Mouse (Mus musculus): ENCODE measurements around the gene Dpy19l3. TPM values are rescaled to one million over a fixed set of nuclear protein-coding genes. Genes with fewer than 3 reads are reported as not detected.

Gene Dpy19l3
- polyA plus RNA-seq, 1 experiment from 2014 or later: 31.9 TPM

- no peak overlapping the region for H3K4me2 ChIP-seq
- ATAC-seq (ENCODE audit: low read depth): no peak
- no peak overlapping the region for H3K9ac ChIP-seq
- 79% methylated on average over 6 of the region's 6 CpGs for WGBS
- H3K4me3 ChIP-seq: no peak overlapping the region
- no peaks in the 10 kb centered on the region for H3K36me3 ChIP-seq
- H3K9me3 ChIP-seq: no peaks in the 10 kb centered on the region
- H3K27ac ChIP-seq (replicated peaks): no peak overlapping the region
- peaks cover 24% of the 10 kb centered on the region for H3K4me1 ChIP-seq (replicated peaks)
- H3K27me3 ChIP-seq: no peaks in the 10 kb centered on the region
Measured at GRCm38 (mm10) chr7:35683409-35684122, 70.7 kb downstream of the Dpy19l3 start.

GRCm38 (mm10) chr7:35681559-35681958 is 72.7 kb downstream of the Dpy19l3 start:
- Histone ChIP-seq H3K4me1 (replicated peaks) (peaks cover 8% of the 10 kb centered on the region), H3K27ac (replicated peaks) (no peak overlapping the region), H3K4me2 (no peak overlapping the region), H3K27me3 (no peaks in the 10 kb centered on the region), H3K9me3 (no peaks in the 10 kb centered on the region), H3K36me3 (no peaks in the 10 kb centered on the region), H3K4me3 (no peak overlapping the region), H3K9ac (no peak overlapping the region)
- no peak for ATAC-seq (ENCODE audit: low read depth)
- WGBS: 78% methylated on average over 3 of the region's 3 CpGs

- Histone ChIP-seq H3K9me3 (no peaks in the 10 kb centered on the region), H3K27ac (replicated peaks) (no peak overlapping the region), H3K4me1 (replicated peaks) (no peaks in the 10 kb centered on the region), H3K4me2 (no peak overlapping the region), H3K36me3 (no peaks in the 10 kb centered on the region), H3K9ac (no peak overlapping the region), H3K27me3 (no peaks in the 10 kb centered on the region), H3K4me3 (no peak overlapping the region)
- ATAC-seq (ENCODE audit: low read depth): no peak
- WGBS: 75% methylated on average over 4 of the region's 4 CpGs
Measured at GRCm38 (mm10) chr7:35678976-35679375, 75.3 kb downstream of the Dpy19l3 start.

GRCm38 (mm10) chr7:35668066-35669041 is 85.9 kb downstream of the Dpy19l3 start:
- ATAC-seq (ENCODE audit: low read depth): peak; percentile 76

GRCm38 (mm10) chr7:35663790-35664376 is 90.4 kb downstream of the Dpy19l3 start:
- no peaks in the 10 kb centered on the region for H3K27me3 ChIP-seq
- peaks cover 21% of the 10 kb centered on the region for H3K4me1 ChIP-seq (replicated peaks)
- H3K4me3 ChIP-seq: no peak overlapping the region
- no peak overlapping the region for H3K9ac ChIP-seq
- H3K4me2 ChIP-seq: no peak overlapping the region
- no peak for ATAC-seq (ENCODE audit: low read depth)
- H3K9me3 ChIP-seq: no peaks in the 10 kb centered on the region
- H3K27ac ChIP-seq (replicated peaks): no peak overlapping the region
- WGBS: 46% methylated on average over 16 of the region's 16 CpGs
- H3K36me3 ChIP-seq: no peaks in the 10 kb centered on the region

More at GRCm38 (mm10) chr7:35668066-35669041, 85.9 kb downstream of the Dpy19l3 start:
- Histone ChIP-seq H3K4me3 (no peak overlapping the region), H3K36me3 (no peaks in the 10 kb centered on the region), H3K27ac (replicated peaks) (peak overlapping the region; percentile 82), H3K4me2 (peak overlapping the region; percentile 3; the same call in 1 of the 2 replicates), H3K4me1 (replicated peaks) (peaks cover 26% of the 10 kb centered on the region), H3K9me3 (no peaks in the 10 kb centered on the region), H3K9ac (no peak overlapping the region), H3K27me3 (no peaks in the 10 kb centered on the region)
- WGBS: 32% methylated on average over 18 of the region's 18 CpGs

GRCm38 (mm10) chr7:35659173-35659572 is 95.1 kb downstream of the Dpy19l3 start:
- Histone ChIP-seq H3K27ac (replicated peaks) (no peak overlapping the region), H3K9ac (no peak overlapping the region), H3K36me3 (no peaks in the 10 kb centered on the region), H3K27me3 (no peaks in the 10 kb centered on the region), H3K4me3 (no peak overlapping the region), H3K4me1 (replicated peaks) (peaks cover 8% of the 10 kb centered on the region), H3K4me2 (no peak overlapping the region), H3K9me3 (no peaks in the 10 kb centered on the region)
- ATAC-seq (ENCODE audit: low read depth): no peak
- WGBS: 60% methylated on average over 3 of the region's 3 CpGs

GRCm38 (mm10) chr7:35657829-35658228 is 96.4 kb downstream of the Dpy19l3 start:
- ATAC-seq (ENCODE audit: low read depth): no peak
- 47% methylated on average over 6 of the region's 6 CpGs for WGBS
- no peak overlapping the region for H3K4me3 ChIP-seq
- H3K9ac ChIP-seq: no peak overlapping the region
- no peak overlapping the region for H3K4me2 ChIP-seq
- H3K9me3 ChIP-seq: no peaks in the 10 kb centered on the region
- no peaks in the 10 kb centered on the region for H3K4me1 ChIP-seq (replicated peaks)
- H3K27ac ChIP-seq (replicated peaks): no peak overlapping the region
- H3K27me3 ChIP-seq: no peaks in the 10 kb centered on the region
- H3K36me3 ChIP-seq: no peaks in the 10 kb centered on the region

- no peaks in the 10 kb centered on the region for H3K36me3 ChIP-seq
- H3K4me3 ChIP-seq: no peak overlapping the region
- no peak for ATAC-seq (ENCODE audit: low read depth)
- no peak overlapping the region for H3K4me2 ChIP-seq
- 86% methylated on average over 10 of the region's 10 CpGs for WGBS
- H3K9me3 ChIP-seq: no peaks in the 10 kb centered on the region
- H3K4me1 ChIP-seq (replicated peaks): 0 out of 2 replicates have a peak, but pooled peaks cover 3% of the 10 kb centered on the region
- H3K27ac ChIP-seq (replicated peaks): no peak overlapping the region
- no peak overlapping the region for H3K9ac ChIP-seq
- no peaks in the 10 kb centered on the region for H3K27me3 ChIP-seq
Measured at GRCm38 (mm10) chr7:35651583-35652270, 102.5 kb downstream of the Dpy19l3 start.

GRCm38 (mm10) chr7:35650716-35651410 is 103.4 kb downstream of the Dpy19l3 start:
- Histone ChIP-seq H3K4me1 (replicated peaks) (peaks cover 10% of the 10 kb centered on the region), H3K9ac (no peak overlapping the region), H3K4me3 (no peak overlapping the region), H3K36me3 (no peaks in the 10 kb centered on the region; the same call in 1 of the 2 replicates), H3K27me3 (no peaks in the 10 kb centered on the region), H3K27ac (replicated peaks) (no peak overlapping the region), H3K4me2 (no peak overlapping the region), H3K9me3 (no peaks in the 10 kb centered on the region)
- 84% methylated on average over 11 of the region's 11 CpGs for WGBS
- no peak for ATAC-seq (ENCODE audit: low read depth)

- Histone ChIP-seq H3K9me3 (no peaks in the 10 kb centered on the region), H3K4me3 (no peak overlapping the region), H3K4me2 (no peak overlapping the region), H3K36me3 (peaks cover 17% of the 10 kb centered on the region), H3K27ac (replicated peaks) (no peak overlapping the region), H3K27me3 (no peaks in the 10 kb centered on the region), H3K4me1 (replicated peaks) (peaks cover 13% of the 10 kb centered on the region), H3K9ac (no peak overlapping the region)
- 40% methylated on average over 3 of the region's 3 CpGs for WGBS
- no peak for ATAC-seq (ENCODE audit: low read depth)
Measured at GRCm38 (mm10) chr7:35649071-35649470, 105.2 kb downstream of the Dpy19l3 start.
